Mouse (Mus musculus): ENCODE measurements around the gene Skint6. TPM values are rescaled to one million over a fixed set of nuclear protein-coding genes. Genes with fewer than 3 reads are reported as not detected.

Gene Skint6
- not detected in 2 replicates for polyA plus RNA-seq (2012; ENCODE audit: low replicate concordance)

GRCm38 (mm10) chr4:113286873-113287272, at the start of gene Skint6:
TSS of gene Skint6 (minus strand) at chr4:113286973.

GRCm38 (mm10) chr4:112774766-112775165, 512.0 kb downstream of the Skint6 start, which contains the start of gene Skint10:
TSS of gene Skint10 (minus strand) at chr4:112774866.

Measured in hematopoietic multipotent progenitor cell, adult 10-12 weeks (in vitro differentiated cells).